In genomic region chr14:86781553-86782273, GRCm38 (mm10) we compare ENCODE assay signal across 8 mouse cellular contexts.
A peak's percentile ranks its signal among the peaks of the same experiment; 100 is the strongest.
DNase-seq lines count a peak whose midpoint lies in the region; ATAC-seq and TF ChIP-seq lines count a peak whose summit lies in the region.

No protein-coding gene starts in this region.

- no peaks in the 10 kb centered on the region for H3K4me1 ChIP-seq in ES-Bruce4 (ENCODE audit: control insufficient read depth, insufficient read depth, low read length)
- no peaks in the 10 kb centered on the region; the same call in 1 of the 2 replicates for H3K4me1 ChIP-seq in bone marrow, adult 2 months (ENCODE audit: control insufficient read depth, insufficient read depth, low read length)
- no peaks in the 10 kb centered on the region for H3K4me1 ChIP-seq in lung, embryonic 14.5 days (ENCODE audit: insufficient read depth)

- no peak overlapping the region for H3K27ac ChIP-seq in ES-Bruce4 (ENCODE audit: insufficient read depth, low read length)
- H3K27ac ChIP-seq in bone marrow, adult 2 months (ENCODE audit: control insufficient read depth, insufficient read depth, low read depth, low read length, poor library complexity), result no peak overlapping the region
- H3K27ac ChIP-seq in lung, embryonic 14.5 days (ENCODE audit: low read depth), result no peak overlapping the region

- peak; percentile 53 for DNase-seq in left cerebral cortex, adult 11 months (ENCODE audit: low spot score)
- no peak for DNase-seq in left cerebral cortex, postnatal 36 days (ENCODE audit: low spot score in 2 of 2)
- DNase-seq in kidney, adult 9 months, result peak; percentile 66
- DNase-seq in lung, embryonic 14.5 days, result peak; percentile 87
- peak; percentile 25 for DNase-seq in thymus, postnatal 14 days

- no peak overlapping the region for H3K4me2 ChIP-seq in lung, embryonic 14.5 days

- ATAC-seq in erythroblast, adult 5-6 weeks (replicated peaks; ENCODE audit: low FRiP score, poor library complexity, severe bottlenecking), result peak; percentile 85
- peak; percentile 38; the same call in 1 of the 2 replicates for ATAC-seq in lung, embryonic 14.5 days (ENCODE audit: insufficient read depth)

- H3K4me3 ChIP-seq in ES-Bruce4 (ENCODE audit: low read depth, low read length), result no peak overlapping the region
- H3K4me3 ChIP-seq in bone marrow, adult 2 months (replicated peaks; ENCODE audit: control insufficient read depth, low read depth, low read length), result no peak overlapping the region
- no peak overlapping the region for H3K4me3 ChIP-seq in lung, embryonic 14.5 days (ENCODE audit: low read depth, low read length)

- no peak for TF ChIP-seq EP300 in ES-Bruce4 (IDR thresholded peaks at IDR 0.05; ENCODE audit: insufficient read depth, low read depth, low read length)

- no peak for TF ChIP-seq POLR2A in ES-Bruce4 (IDR thresholded peaks at IDR 0.05; ENCODE audit: insufficient read depth, low read length)
- no peak for TF ChIP-seq POLR2A in bone marrow, adult 2 months (IDR thresholded peaks at IDR 0.05; ENCODE audit: borderline replicate concordance, control insufficient read depth, low read depth, low read length)

- no peaks in the 10 kb centered on the region for H3K36me3 ChIP-seq in ES-Bruce4 (ENCODE audit: control insufficient read depth, insufficient read depth, low read length, poor library complexity, severe bottlenecking)
- H3K36me3 ChIP-seq in lung, embryonic 14.5 days (ENCODE audit: insufficient read depth), result no peaks in the 10 kb centered on the region

- peak; percentile 21 for TF ChIP-seq CTCF in ES-Bruce4 (IDR thresholded peaks at IDR 0.05; ENCODE audit: low read depth, low read length)
- TF ChIP-seq CTCF in bone marrow, adult 2 months (IDR thresholded peaks at IDR 0.05; ENCODE audit: control insufficient read depth, insufficient read depth, low read length), result 0 out of 2 replicates have a peak, but pooled peaks have one; percentile 18
- peak; percentile 73 for TF ChIP-seq CTCF in lung, embryonic 14.5 days (IDR thresholded peaks at IDR 0.05; ENCODE audit: low read depth)

- no peaks in the 10 kb centered on the region for H3K9me3 ChIP-seq in ES-Bruce4 (replicated peaks; ENCODE audit: control insufficient read depth, insufficient read depth, low read length, poor library complexity, severe bottlenecking)
- no peaks in the 10 kb centered on the region for H3K9me3 ChIP-seq in lung, embryonic 14.5 days (ENCODE audit: low read depth, low read length)

- intact Hi-C loops in left cerebral cortex, postnatal 36 days (cut with DNase I), result loop anchor here (5.0 kb wide), 1 partner anchor 104 kb away; no protein-coding TSS in a partner anchor

- no peak overlapping the region for H3K9ac ChIP-seq in ES-Bruce4 (ENCODE audit: low read depth, poor library complexity, severe bottlenecking)
- H3K9ac ChIP-seq in lung, embryonic 14.5 days, result no peak overlapping the region

- H3K27me3 ChIP-seq in ES-Bruce4 (ENCODE audit: control insufficient read depth, insufficient read depth, low read length, poor library complexity, severe bottlenecking), result no peaks in the 10 kb centered on the region
- no peaks in the 10 kb centered on the region for H3K27me3 ChIP-seq in lung, embryonic 14.5 days (ENCODE audit: insufficient read depth, low read length)

- WGBS in bone marrow, adult 2 months, result 72% methylated on average over 6 of the region's 6 CpGs
- WGBS in lung, embryonic 14.5 days, result 47% methylated on average over 6 of the region's 6 CpGs

Comparison
In these comparisons a context has a peak if more than half of its experiments do, and no peak if none do; other contexts are left out.
1. DNase-seq: peak in left cerebral cortex, adult 11 months (single experiment), kidney, adult 9 months (single experiment), lung, embryonic 14.5 days (single experiment) and thymus, postnatal 14 days (single experiment); none in left cerebral cortex, postnatal 36 days (0 of 2).
2. CTCF ChIP-seq: peak in every context shown above with its lines; median percentile 73 in lung, embryonic 14.5 days; 21 in ES-Bruce4; 18 in bone marrow, adult 2 months.